Mouse (Mus musculus) embryonic fibroblast, embryonic 13.5 days (primary cell): Measurements from ENCODE around the gene Mcat.

Source experiments
- CTCF ChIP-seq: IDR thresholded peaks from 2 replicates; pipeline ENCODE4 v1.5.1; 2011; ENCODE audit warnings: mild to moderate bottlenecking, control low read depth, low read length, moderate library complexity, borderline replicate concordance; ENCODE audit not compliant: insufficient read depth
- POLR2A ChIP-seq: IDR thresholded peaks from 2 replicates; pipeline ENCODE4 v1.6.1; 2011; ENCODE audit warnings: low read depth, mild to moderate bottlenecking, control low read depth, low read length, moderate library complexity

- TF ChIP-seq CTCF (no peak), POLR2A (no peak; the same call in 1 of the 2 replicates)
These were observed 53.4 kb downstream of the Mcat start for GRCm38 (mm10) chr15:83509950-83510804.
